Mouse (Mus musculus) kidney, adult 9 months (tissue): ENCODE results near the gene Ppp1r21.

Experiments used
- DNase-seq: peaks from one replicate; pipeline ENCODE4 v3.0.0; 2022

The Ppp1r21 gene

GRCm38 (mm10) chr17:88530667-88531066 lies 749 bp downstream of the Ppp1r21 start:
- no peak for DNase-seq

DNA sequence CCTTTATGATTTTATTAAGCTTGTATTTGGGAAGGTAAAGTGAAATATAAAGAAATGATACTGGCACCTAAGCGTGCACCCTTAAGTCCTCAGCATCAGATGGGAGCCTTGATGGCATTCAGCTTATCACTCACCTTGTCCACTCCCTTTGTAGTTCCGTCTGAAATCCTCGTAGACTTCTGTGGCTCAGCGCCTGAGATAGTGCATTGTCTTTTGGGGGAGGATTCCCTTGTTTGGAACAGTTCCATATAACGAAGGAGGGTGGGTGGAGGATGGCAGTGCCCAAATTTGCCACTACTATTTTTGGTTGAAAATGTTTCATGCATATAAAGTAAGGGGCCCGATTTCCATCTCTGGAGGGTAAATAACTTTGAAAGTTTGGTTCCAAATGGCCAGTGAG lies 1.3 kb downstream of the Ppp1r21 start:
- no peak for DNase-seq

DNA sequence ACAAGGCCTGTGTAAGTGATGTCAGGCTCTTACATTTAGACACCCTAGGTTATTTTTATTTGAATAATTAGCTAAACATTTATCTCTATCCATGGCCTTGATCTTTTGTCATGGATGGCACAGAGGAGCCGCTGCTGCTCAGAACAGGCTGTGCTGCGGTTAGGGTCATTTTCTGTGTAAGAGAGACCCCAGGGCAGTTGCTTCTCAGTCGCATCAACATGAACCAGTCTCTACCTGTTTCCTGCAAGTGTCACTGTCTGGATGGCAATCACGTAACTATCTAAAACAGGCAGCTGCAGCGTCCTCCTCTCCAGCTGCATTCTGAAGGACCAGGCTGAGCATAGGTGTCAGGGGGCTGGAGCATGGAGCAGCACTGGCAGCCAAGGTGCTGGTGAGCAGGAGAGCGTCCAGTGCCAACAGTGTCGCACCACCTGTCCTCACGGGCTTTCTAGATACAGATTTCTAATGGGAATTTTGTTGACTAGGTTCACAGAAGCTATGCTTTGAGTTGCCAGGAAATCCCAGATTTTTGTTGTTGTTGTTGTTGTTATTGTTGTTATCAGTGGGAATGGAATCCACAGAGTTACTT lies 8.0 kb downstream of the Ppp1r21 start:
- DNase-seq = no peak

DNA sequence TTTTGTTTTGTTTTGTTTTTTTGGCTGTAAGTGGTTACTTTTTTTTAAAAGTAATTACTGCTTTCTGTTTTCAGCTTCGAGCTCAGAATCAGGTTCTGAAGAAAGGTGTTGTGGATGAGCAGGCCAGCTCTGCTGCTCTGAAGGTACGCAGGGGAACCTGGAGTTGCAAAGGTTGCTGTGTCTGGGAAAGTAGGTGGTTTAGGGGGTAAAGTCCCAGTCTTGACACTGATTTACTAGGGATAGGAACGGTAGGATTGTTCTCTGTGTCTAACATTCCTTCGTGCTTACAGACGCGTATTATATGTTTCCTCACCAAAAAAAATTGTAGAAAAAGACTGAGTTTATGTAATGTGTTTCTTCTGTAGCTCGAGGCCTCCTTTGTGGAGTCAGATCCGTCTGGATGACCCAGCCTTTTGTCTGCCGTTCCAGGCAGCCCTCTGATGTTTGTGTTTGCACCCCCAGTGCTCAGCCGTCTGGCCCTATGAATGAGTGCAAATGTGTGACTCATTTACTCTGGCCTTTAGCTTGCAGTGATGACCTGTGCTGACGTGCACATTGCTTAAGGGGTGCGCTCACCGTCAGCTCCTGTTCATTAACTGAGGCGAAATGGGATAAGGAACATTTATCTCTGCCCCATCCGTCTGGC lies 13.0 kb downstream of the Ppp1r21 start:
- peak; percentile 89 for DNase-seq

DNA sequence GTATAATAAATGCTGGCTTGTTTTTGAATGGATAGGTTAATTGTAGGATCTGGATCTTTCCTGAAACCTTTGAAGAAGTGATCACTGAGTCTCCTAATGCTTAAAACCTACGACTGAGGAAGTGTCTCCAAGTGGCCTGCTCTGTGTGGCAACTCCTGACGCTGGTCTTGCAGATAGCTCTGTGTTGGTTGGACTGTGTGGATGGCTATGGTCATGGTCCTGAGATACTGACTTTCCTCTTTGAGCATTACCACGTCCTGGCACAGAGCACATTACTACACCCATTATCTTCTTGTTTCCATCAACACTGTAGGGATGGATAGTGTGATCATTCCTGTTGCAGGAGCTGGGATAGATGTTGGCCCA lies 13.5 kb downstream of the Ppp1r21 start:
- no peak for DNase-seq

DNA sequence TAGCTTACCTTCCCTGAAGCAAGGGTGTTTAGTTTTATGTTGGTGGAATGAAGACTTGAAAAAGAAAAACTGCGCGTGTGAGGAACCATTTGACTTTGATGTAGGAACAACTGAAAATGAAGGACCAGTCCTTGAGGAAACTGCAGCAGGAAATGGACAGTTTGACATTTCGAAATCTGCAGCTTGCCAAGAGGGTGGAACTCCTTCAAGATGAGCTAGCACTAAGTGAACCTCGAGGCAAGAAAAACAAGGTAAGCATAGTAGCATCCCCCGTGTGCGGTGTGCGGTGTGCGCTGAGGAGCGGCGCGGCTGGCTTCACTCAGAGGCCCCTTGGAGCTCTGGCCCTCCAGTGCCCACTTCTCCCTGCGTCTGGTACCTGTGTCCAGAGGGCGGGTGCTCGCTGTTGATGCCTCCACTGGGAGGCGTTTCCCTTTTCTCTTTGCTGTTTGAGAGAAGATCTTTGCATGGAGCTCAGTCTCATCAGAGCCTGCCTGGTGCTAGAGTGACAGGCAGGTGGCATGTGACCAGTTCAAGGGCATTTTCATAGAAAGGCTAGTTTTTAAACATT lies 15.4 kb downstream of the Ppp1r21 start:
- DNase-seq = no peak

DNA sequence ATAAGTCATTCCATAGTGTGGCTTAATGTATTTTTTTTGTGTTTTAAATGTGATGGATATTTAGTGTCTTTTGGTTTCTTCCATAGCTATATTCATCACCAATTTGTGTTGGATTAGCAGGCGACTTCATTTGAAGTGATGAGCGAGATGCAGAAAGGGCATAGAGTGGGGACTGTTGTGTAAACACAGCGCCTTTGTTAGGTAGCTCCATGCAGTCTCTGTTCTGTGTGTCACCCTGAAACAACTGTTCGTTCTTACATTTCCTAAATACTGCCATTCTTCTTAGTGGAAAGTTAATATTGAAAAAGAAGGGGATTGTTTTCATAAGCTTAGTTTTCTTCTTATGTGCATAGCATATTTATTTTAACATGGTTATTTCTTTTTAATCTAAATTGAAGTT lies 16.8 kb downstream of the Ppp1r21 start:
- DNase-seq = no peak

- no peak for DNase-seq
Observed at GRCm38 (mm10) chr17:88549411-88550191, 19.7 kb downstream of the Ppp1r21 start.

DNA sequence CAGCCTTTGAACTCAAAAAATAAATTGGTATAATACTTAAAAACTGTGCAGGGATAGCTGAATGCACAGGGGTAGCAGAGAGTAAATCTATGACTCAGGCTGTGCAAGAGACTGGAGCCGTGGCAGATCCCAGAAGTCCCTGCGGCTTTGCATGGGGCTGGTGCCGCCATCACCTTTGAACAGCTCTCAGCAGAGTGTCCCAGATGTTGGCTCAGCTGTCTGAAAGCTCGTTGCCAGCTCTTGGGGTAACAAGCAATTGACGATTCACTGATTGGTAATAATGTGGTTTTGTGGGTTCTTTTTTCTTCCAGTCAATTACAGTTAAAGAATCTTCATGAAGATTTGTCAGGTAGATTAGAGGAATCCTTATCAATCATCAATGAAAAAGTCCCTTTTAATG lies 20.4 kb downstream of the Ppp1r21 start:
- peak; percentile 51 for DNase-seq

DNA sequence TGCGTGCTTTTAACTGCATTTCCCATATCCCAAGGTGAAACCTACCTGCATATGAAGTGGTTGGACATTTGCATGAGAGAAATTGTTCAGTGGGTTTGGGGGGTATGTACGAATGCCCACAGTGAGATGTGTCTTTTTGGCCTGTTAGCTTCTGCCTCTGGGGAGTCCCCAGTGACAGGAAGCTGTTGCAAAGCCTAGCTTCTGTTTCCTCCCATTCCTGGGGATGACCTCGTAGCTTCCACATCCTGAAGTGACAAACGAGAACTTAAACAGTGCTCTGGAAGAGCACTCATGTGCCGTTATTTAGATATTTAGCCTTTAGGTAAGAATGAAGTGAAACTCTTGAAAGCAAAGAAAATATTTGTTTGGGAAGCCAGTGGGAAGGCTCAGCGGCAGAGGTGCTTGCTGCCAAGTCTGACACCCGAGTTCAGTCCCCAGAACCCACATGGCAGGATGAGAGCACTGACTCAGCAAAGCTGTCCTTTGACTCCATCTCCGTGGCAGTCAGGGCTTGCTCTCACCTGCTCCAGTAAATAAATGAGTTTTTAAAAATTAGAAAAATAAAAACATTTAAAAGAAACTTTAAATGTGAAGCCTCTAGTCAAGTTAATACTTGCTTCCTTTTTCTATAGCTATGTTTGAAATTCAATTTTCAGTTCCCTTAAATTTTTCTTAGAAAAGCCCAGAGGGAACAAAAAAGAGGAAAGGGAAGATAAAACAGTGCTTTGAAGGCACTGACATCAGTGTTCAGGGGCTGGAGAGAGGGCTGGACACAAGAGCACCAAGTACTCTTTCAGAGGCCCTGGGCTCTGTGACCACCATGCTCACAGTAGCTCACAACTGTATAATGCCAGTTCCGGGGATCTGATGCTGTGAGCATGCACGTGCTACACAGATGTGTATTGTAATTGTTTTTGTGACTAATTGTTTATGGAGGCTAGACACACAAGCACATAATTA lies 21.3 kb downstream of the Ppp1r21 start:
- DNase-seq = no peak

GRCm38 (mm10) chr17:88552556-88552955 lies 22.6 kb downstream of the Ppp1r21 start:
- no peak for DNase-seq

DNA sequence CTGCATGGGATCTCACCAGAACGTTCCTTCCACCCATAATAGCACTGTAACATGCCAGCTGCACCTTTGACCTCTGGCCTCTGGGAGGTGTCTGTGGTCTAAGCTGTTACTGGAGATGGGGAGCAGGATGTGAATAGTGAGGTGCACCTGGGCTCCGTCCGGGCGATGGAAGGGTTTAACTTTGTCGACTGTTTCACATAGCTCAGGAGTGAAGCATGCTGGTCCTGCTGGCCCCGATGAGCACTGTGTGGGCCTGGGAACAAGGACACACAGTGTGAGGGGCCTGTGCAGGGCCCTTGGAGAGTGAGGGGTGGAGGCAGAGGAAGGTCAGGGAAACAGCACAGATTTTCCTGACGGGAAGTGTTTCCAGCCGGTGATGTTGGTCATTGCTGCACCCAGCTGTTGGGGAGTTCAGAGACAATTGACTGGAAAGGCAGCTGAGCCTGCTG lies 23.1 kb downstream of the Ppp1r21 start:
- no peak for DNase-seq

- peak; percentile 57 for DNase-seq
Observed at GRCm38 (mm10) chr17:88553473-88554087, 23.7 kb downstream of the Ppp1r21 start.

- no peak for DNase-seq
Observed at GRCm38 (mm10) chr17:88556176-88556575, 26.3 kb downstream of the Ppp1r21 start.

DNA sequence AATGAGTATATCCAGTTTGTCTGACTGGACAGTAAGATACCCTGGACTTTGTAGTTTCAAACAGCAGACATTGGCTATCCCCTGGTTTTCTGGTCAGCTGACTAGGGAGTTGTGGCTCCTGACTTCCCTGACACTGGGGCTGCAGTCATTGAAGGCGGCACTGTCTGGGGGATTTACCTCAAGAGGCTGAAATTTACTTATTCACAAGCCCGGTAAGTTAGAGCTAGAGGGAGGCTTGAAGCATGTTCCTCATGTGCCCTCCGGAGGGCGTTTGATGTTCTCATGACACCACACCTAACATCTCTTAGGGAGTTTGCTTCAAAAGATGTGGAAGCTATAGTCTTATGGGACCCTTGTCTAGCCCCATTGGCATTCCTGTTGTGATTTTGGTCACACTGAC lies 26.8 kb downstream of the Ppp1r21 start:
- no peak for DNase-seq

DNA sequence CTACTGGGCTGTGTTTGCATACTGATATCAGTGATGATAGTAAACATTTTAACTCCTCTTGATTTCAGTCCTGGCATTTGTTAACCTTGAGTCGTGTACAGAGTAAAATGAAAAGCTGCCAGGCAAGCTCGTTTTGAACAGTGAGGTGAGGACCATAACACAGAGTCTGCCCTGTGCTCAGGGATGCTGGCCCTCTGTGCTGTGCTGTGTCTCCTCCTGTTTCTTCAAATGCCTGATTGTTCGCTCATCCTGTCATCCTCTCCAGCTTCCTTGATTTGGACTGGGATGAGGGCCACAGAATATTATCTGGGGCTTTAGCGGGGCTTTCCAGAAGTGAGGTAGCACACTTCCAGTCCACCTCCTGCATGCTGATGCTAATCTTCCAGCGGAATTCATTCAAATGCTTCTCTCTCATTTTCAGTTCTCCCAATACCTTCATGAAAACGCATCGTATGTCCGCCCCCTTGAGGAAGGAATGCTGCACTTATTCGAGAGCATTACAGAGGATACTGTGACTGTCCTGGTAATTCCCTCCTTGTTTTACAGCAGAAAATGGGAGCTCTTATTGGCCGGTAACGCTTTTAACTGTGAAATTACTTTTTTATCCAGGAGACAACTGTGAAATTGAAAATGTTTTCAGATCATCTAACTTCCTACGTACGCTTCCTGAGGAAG lies 28.4 kb downstream of the Ppp1r21 start:
- peak; percentile 91 for DNase-seq

DNA sequence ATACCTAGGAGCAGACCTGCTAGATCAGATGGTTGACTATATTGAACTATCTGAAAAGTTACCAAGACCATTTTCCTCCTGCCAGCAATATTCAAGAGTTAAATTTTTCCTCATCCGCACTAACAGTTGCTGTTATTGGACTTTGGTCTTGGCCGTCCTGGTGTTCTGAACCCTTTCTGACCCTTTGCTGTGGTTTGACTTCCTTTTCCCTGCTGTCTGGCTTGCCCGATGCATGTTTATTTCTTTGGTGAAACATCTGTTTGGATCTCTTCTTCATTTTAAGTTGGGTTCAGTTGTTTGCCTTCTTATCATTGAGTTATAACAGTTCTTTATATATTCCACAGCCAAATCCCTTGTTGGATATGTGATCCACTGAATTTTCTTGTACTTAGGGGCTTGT lies 33.7 kb downstream of the Ppp1r21 start:
- DNase-seq = peak; percentile 85

DNA sequence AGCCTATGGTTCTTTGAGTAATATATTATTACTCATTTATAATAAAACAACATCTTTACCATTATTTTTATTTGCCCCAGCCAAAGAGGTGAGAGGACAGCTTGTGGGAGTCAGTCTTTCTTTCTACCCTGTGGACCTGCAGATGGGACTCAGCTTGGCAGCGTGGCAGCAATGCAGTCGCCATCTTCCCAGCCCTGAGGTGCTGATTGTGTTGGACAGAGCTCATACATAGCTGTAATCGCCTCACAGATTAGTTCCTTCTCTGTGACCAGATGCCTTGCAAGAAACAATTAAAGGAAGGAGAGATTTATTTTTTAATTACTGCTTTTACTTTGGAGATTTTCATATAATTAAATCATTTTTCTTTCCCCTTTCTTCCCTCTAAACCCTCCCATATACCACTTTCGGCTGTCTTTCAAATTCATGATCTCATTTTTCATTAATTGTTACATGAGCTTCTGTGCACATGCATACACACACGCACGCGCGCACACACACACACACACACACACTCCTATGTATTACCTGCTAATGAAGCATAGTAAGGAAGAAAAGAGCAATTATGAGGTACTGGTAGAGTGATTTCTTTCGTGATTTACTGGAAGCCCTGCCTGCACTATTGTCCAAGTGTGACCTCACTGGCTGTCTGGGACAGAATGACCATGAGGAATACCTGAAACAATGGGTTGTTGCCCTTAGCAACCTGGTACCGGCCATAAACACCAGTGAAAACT lies 40.1 kb downstream of the Ppp1r21 start:
- DNase-seq = no peak

GRCm38 (mm10) chr17:88570784-88571183 lies 40.9 kb downstream of the Ppp1r21 start:
- no peak for DNase-seq

DNA sequence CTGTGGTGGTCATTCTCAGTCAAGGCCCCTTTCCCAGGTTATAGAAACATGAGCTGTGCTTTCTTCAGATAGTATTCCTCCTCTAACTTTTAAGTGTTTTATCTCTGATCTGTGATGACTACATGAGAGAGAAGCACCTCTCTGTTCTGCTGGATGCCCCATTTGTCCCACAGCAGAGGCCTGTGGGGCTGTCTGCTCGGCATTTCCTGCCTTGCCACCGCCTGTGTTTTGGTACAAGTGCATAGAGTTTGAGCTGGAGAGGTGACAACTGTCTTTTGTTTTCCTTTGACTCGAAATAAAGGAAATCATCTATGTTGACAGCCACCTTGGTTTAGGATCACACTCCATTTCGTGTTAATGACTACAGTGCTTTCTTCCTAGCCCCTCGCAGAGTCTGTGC lies 44.9 kb downstream of the Ppp1r21 start:
- no peak for DNase-seq
